Mouse (Mus musculus) heart, embryonic 15.5 days (tissue): Measurements from ENCODE around the gene Zfr. TPM values are rescaled to one million over a fixed set of nuclear protein-coding genes. Genes with fewer than 3 reads are reported as not detected.
"Not testable (repeated sequence)": the region's sequence is repeated elsewhere in the genome, so short reads cannot be mapped to it uniquely, and the experiment has no call there.

Experiments used
- ATAC-seq: fragments of 200-750 bp; cut with Nextera tagmentation; replicated peaks from 2 replicates; pipeline ENCODE4 v1.8.0; 2017; ENCODE audit warnings: low read depth, moderate TSS enrichment; ENCODE audit not compliant: insufficient number of reproducible peaks, insufficient read depth, low FRiP score
- H3K27ac ChIP-seq: fragments of 300-500 bp; sonication (generic); 2 replicates; pipeline ENCODE4 v1.5.1; 2015; ENCODE audit warnings: mild to moderate bottlenecking, inconsistent platforms
- H3K27me3 ChIP-seq: fragments of 300-500 bp; sonication (generic); 2 replicates; pipeline ENCODE4 v1.6.1; 2015; ENCODE audit warnings: inconsistent platforms
- H3K36me3 ChIP-seq: fragments of 300-500 bp; sonication (generic); 2 replicates; pipeline ENCODE4 v1.6.1; 2015; ENCODE audit warnings: mild to moderate bottlenecking, inconsistent platforms
- H3K4me1 ChIP-seq: fragments of 300-500 bp; sonication (generic); replicated peaks from 2 replicates; pipeline ENCODE4 v1.6.1; 2015; ENCODE audit warnings: inconsistent platforms
- H3K4me2 ChIP-seq: fragments of 300-500 bp; sonication (generic); 2 replicates; pipeline ENCODE4 v1.6.1; 2015; ENCODE audit warnings: inconsistent platforms, mild to moderate bottlenecking, moderate library complexity
- H3K4me3 ChIP-seq: fragments of 300-500 bp; sonication (generic); 2 replicates; pipeline ENCODE4 v1.5.1; 2015; ENCODE audit warnings: mild to moderate bottlenecking, inconsistent platforms
- H3K9ac ChIP-seq: fragments of 300-500 bp; sonication (generic); 2 replicates; pipeline ENCODE4 v1.6.1; 2015; ENCODE audit warnings: mild to moderate bottlenecking, inconsistent platforms
- H3K9me3 ChIP-seq: fragments of 300-500 bp; sonication (generic); replicated peaks from 2 replicates; pipeline ENCODE4 v1.6.1; 2016; ENCODE audit warnings: inconsistent platforms
- WGBS: fragments of 180-500 bp; shearing (Covaris S2); methylation state at CpG from one replicate; pipeline ENCODE4 v1.1.7; 2015; ENCODE audit warnings: mixed read lengths; 5-methylcytosine and 5-hydroxymethylcytosine counted together
- polyA plus RNA-seq: library from polyadenylated mRNA; unstranded; fragments of >200 nt; fragmentation: Nextera tagmentation; extraction: Ambion mirVana; gene quantifications from 2 replicates; pipeline ENCODE4 v1.2.1, GENCODE M21; 2015

Gene Zfr
- polyA plus RNA-seq, 1 experiment from 2014 or later: 79.7 TPM

GRCm38 (mm10) chr15:12206646-12207222 lies 89.1 kb downstream of the Zfr start:
- H3K4me2 ChIP-seq: peak overlapping the region; percentile 65; the same call in 1 of the 2 replicates
- H3K4me1 ChIP-seq: peaks cover 35% of the 10 kb centered on the region
- no peak overlapping the region for H3K9ac ChIP-seq
- H3K27ac ChIP-seq: no peak overlapping the region
- no peaks in the 10 kb centered on the region for H3K9me3 ChIP-seq
- ATAC-seq: no peak
- H3K4me3 ChIP-seq: no peak overlapping the region
- H3K36me3 ChIP-seq: no peaks in the 10 kb centered on the region
- no peaks in the 10 kb centered on the region for H3K27me3 ChIP-seq
- 62% methylated on average over 7 of the region's 7 CpGs for WGBS

DNA sequence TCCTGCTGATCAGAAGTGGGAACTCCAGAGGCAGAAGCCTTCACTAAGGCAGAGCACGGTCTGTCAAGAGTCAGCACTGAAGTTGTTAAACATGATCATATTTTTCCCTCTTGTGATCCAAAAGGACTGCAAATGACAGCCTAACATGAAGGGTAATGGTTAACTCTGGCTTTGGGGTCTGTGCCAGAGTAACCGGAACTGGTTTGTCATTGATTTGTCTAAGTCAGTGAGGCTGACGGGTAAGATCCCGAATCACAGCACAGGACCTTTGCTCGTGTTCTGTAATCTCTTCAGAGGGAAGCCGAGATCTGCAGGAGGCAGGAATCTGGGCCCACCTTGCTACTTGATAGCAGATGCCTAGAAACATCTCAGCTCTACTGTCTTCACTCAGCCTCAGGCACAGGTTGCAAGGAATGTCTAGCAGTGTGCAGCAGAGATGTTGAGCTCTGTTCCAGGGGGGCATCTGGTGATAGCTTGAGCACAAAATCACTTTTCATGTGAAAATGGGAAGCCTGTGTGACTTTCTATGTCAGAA lies 90.0 kb downstream of the Zfr start:
- Histone ChIP-seq H3K4me1 (peaks cover 36% of the 10 kb centered on the region), H3K4me2 (no peak overlapping the region), H3K36me3 (no peaks in the 10 kb centered on the region), H3K27ac (no peak overlapping the region), H3K9me3 (no peaks in the 10 kb centered on the region), H3K9ac (peak overlapping the region; percentile 37; the same call in 1 of the 2 replicates), H3K27me3 (no peaks in the 10 kb centered on the region), H3K4me3 (no peak overlapping the region)
- 54% methylated on average over 6 of the region's 6 CpGs for WGBS
- ATAC-seq: no peak

DNA sequence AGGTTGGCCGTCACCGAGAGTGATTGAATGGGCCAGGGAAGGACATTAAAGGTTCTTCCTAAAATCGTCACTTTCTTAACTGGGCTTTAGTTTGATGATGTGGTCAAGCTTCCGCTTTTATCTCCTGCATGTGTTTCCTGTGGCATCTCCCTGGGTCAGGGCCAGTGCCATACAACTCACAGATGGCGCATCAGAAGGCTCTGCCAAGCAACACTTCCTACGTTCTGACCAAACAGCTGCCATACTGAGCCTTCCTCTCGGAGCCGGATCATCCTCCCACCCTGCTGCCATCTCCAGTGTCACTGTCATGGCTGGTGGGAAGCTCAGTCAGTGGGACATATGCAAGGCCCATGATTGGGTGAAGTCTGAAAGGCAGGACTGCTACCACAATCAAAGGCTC lies 93.9 kb downstream of the Zfr start:
- no peaks in the 10 kb centered on the region for H3K9me3 ChIP-seq
- no peaks in the 10 kb centered on the region for H3K27me3 ChIP-seq
- WGBS: 75% methylated on average over 8 of the region's 8 CpGs
- no peaks in the 10 kb centered on the region for H3K36me3 ChIP-seq
- H3K9ac ChIP-seq: no peak overlapping the region
- no peak overlapping the region for H3K4me3 ChIP-seq
- no peak for ATAC-seq
- H3K4me2 ChIP-seq: no peak overlapping the region
- peaks cover 40% of the 10 kb centered on the region for H3K4me1 ChIP-seq
- no peak overlapping the region for H3K27ac ChIP-seq

DNA sequence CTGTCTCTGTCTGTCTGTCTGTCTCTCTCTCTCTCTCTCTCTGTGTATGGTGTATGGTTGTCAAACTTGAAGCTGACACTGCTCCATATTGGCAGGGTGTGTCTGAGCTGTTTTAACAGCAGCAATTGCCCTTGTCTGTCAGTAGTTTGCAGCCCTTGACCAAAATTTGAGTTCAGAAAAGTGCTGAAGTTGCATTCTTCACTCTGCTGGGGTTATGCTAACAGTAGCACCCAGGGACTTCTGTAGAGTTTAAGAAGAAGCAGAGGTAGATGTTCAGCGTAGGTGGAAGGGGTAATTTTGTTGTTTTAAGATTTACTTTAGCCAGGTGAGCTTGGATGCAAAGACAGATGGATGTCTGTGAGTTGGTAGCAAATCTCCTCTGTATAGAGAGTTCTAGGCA lies 94.6 kb downstream of the Zfr start:
- Histone ChIP-seq H3K4me3 (no peak overlapping the region), H3K27ac (no peak overlapping the region), H3K9me3 (no peaks in the 10 kb centered on the region), H3K27me3 (no peaks in the 10 kb centered on the region), H3K4me2 (no peak overlapping the region), H3K9ac (no peak overlapping the region), H3K36me3 (no peaks in the 10 kb centered on the region), H3K4me1 (peaks cover 33% of the 10 kb centered on the region)
- WGBS: 91% methylated on average over 1 of the region's 1 CpGs
- ATAC-seq: no peak

DNA sequence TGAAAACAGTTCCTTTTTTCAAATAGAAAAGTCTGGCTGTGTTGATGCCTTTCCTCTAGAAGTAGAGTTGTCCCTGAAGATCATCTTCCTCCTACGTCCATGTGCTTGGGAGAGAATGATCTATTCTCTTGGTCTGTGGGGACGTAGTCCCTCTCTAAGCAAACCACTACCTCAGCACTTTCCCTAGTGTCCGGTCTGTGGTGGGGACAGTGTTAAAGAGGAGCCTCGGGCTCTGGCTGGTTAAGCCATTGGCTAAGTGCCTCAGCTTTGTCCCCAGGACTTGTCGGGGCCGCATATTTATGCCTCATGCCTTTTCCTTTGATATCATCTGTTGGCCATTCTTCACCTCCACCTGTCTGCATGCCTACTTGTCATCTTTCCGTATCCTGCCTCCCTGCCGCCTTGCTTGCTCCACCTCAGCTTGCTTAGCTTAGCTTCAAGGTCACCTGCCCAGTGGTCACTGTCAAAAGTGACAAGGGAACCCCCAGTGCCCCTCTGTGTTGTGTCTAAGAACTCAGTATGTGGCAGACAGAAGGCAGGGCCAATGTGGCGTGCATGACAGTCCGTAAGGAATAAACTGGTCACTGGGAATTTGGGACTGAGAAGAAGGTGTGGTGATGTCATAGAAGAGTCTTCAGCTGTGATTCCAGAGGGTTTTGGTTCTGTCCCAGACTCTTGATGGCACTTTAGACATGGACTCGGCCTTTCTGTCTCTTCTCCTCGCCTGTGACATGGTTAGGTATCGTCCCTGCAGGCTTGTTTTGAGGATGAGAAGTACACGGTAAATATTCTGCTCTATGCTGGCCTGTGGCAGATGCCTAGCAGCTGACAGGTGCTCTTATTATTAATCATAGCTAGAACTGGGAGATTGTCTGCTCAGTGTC lies 97.1 kb downstream of the Zfr start:
- H3K9ac ChIP-seq: no peak overlapping the region
- H3K4me3 ChIP-seq: no peak overlapping the region
- WGBS: 63% methylated on average over 14 of the region's 14 CpGs
- no peak overlapping the region for H3K4me2 ChIP-seq
- H3K9me3 ChIP-seq: no peaks in the 10 kb centered on the region
- no peaks in the 10 kb centered on the region for H3K27me3 ChIP-seq
- peak overlapping the region; percentile 5; the same call in 1 of the 2 replicates for H3K27ac ChIP-seq
- no peaks in the 10 kb centered on the region for H3K36me3 ChIP-seq
- H3K4me1 ChIP-seq: peaks cover 35% of the 10 kb centered on the region
- ATAC-seq: no peak

- no peak for ATAC-seq
- Histone ChIP-seq H3K4me2 (no peak overlapping the region), H3K9ac (no peak overlapping the region), H3K36me3 (no peaks in the 10 kb centered on the region), H3K9me3 (no peaks in the 10 kb centered on the region), H3K27ac (peak overlapping the region; percentile 5; the same call in 1 of the 2 replicates), H3K4me3 (no peak overlapping the region), H3K4me1 (peaks cover 39% of the 10 kb centered on the region), H3K27me3 (no peaks in the 10 kb centered on the region)
- 84% methylated on average over 5 of the region's 5 CpGs for WGBS
These were observed 97.7 kb downstream of the Zfr start for GRCm38 (mm10) chr15:12215415-12215718.

GRCm38 (mm10) chr15:12216119-12216518 lies 98.5 kb downstream of the Zfr start:
- Histone ChIP-seq H3K36me3 (no peaks in the 10 kb centered on the region), H3K27ac (no peak overlapping the region), H3K4me3 (no peak overlapping the region), H3K4me2 (no peak overlapping the region), H3K9ac (no peak overlapping the region), H3K27me3 (no peaks in the 10 kb centered on the region), H3K9me3 (no peaks in the 10 kb centered on the region), H3K4me1 (peaks cover 39% of the 10 kb centered on the region)
- ATAC-seq: no peak
- WGBS: 84% methylated on average over 8 of the region's 8 CpGs

GRCm38 (mm10) chr15:12216798-12217197 lies 99.2 kb downstream of the Zfr start:
- ATAC-seq: no peak

GRCm38 (mm10) chr15:12217332-12217731 lies 99.7 kb downstream of the Zfr start:
- not testable (repeated sequence) for H3K4me3 ChIP-seq, H3K4me2 ChIP-seq, ATAC-seq, H3K36me3 ChIP-seq, H3K9me3 ChIP-seq, H3K27ac ChIP-seq, H3K9ac ChIP-seq, H3K27me3 ChIP-seq
- WGBS: 91% methylated on average over 3 of the region's 3 CpGs
- peaks cover 36% of the 10 kb centered on the region for H3K4me1 ChIP-seq

More at GRCm38 (mm10) chr15:12216798-12217197, 99.2 kb downstream of the Zfr start:
- WGBS: 61% methylated on average over 13 of the region's 13 CpGs
- Histone ChIP-seq H3K4me1 (peaks cover 36% of the 10 kb centered on the region), H3K27ac (no peak overlapping the region), H3K4me2 (no peak overlapping the region), H3K9me3 (no peaks in the 10 kb centered on the region), H3K4me3 (no peak overlapping the region), H3K9ac (no peak overlapping the region), H3K27me3 (no peaks in the 10 kb centered on the region), H3K36me3 (no peaks in the 10 kb centered on the region)

- Histone ChIP-seq H3K36me3 (no peaks in the 10 kb centered on the region), H3K4me2 (no peak overlapping the region), H3K27ac (no peak overlapping the region), H3K27me3 (no peaks in the 10 kb centered on the region), H3K4me3 (no peak overlapping the region), H3K9me3 (no peaks in the 10 kb centered on the region), H3K9ac (no peak overlapping the region), H3K4me1 (peaks cover 37% of the 10 kb centered on the region)
- no peak for ATAC-seq
- 44% methylated on average over 5 of the region's 5 CpGs for WGBS
These were observed 100.2 kb downstream of the Zfr start for GRCm38 (mm10) chr15:12217849-12218248.

GRCm38 (mm10) chr15:12218583-12219382 lies 101.2 kb downstream of the Zfr start:
- H3K4me1 ChIP-seq: peaks cover 41% of the 10 kb centered on the region
- H3K9ac ChIP-seq: no peak overlapping the region
- no peaks in the 10 kb centered on the region for H3K27me3 ChIP-seq
- no peaks in the 10 kb centered on the region for H3K36me3 ChIP-seq
- H3K4me3 ChIP-seq: no peak overlapping the region
- H3K9me3 ChIP-seq: no peaks in the 10 kb centered on the region
- H3K27ac ChIP-seq: no peak overlapping the region
- H3K4me2 ChIP-seq: no peak overlapping the region
- 82% methylated on average over 11 of the region's 11 CpGs for WGBS
- ATAC-seq: no peak
